Mouse (Mus musculus): Measurements from ENCODE around the gene 1700028P14Rik. TPM values are rescaled to one million over a fixed set of nuclear protein-coding genes. Genes with fewer than 3 reads are reported as not detected.

1700028P14Rik gene
- polyA plus RNA-seq, 1 experiment, result 0.16 TPM

DNA sequence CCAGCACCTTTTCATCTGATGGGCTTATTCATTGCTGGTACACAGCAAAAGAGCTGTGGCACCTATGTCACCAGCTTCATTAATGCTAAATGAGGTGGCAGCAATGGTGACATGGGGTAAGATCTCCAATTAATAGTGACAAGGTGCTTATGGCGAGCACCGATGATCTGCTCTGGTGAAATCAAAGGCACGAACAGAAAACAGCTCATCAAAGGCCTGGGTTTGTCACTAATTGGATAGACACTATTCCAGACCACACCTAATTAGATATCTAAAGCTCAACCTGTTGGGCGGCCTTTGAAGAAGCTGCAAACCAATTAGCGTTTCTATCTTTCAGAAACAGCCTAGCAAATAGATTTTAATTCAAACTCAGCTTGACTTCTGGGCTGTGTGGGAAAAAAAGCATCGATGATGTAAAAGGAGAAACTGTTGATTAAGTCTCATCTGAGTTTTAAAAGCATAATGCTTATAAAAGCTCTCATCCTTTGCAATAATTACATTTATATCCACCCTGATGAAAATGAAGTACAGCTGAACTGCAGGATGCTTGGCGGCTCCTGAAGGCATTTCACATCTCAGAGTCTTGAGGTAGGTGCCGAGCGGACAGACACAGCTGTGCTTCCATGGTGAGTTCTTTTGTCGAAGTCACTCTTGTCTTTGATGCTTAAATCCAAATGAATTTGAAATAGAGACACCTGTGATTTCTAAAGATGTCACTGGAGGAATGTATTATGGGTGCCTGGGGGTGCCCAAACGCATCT, 109.2 kb downstream of the 1700028P14Rik start:
- H3K27ac ChIP-seq (ENCODE audit: control insufficient read depth, insufficient read depth, low read length), result no peak overlapping the region
- no peak for DNase-seq
- H3K36me3 ChIP-seq (ENCODE audit: control insufficient read depth, insufficient read depth, low read length), result no peaks in the 10 kb centered on the region
- no peaks in the 10 kb centered on the region for H3K27me3 ChIP-seq (ENCODE audit: control insufficient read depth, insufficient read depth, low read length)
- WGBS, result 94% methylated on average over 11 of the region's 11 CpGs
- no peaks in the 10 kb centered on the region for H3K4me1 ChIP-seq (replicated peaks; ENCODE audit: control insufficient read depth, insufficient read depth, low read length)
- H3K4me3 ChIP-seq (ENCODE audit: control insufficient read depth, insufficient read depth, low read length), result no peak overlapping the region
- TF ChIP-seq POLR2A (IDR thresholded peaks at IDR 0.05; ENCODE audit: control insufficient read depth, extremely low read depth, insufficient read depth, low read length, poor library complexity), result no peak
- TF ChIP-seq CTCF (IDR thresholded peaks at IDR 0.05; ENCODE audit: borderline replicate concordance, control insufficient read depth, extremely low read depth, insufficient read depth, low read length, poor library complexity), result no peak

DNA sequence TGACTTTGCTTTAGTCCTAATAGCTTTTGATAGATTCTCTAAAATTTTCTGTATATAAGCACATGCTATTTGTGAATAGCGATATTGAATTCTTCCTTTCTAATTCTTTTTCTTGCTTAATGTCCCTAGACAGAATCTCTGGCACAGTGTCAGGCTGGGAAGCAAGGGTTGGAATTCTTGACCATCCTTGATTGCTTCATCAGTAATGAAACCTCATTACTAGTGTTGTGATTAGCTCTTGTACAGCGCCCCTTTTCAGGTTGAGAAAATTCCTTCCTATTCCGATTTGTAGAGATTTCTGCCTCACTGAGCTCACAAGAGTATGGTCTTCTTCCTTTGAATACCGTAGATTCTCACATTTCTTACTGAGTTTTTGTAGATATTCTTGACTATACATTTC, 109.9 kb downstream of the 1700028P14Rik start:
- H3K27ac ChIP-seq (ENCODE audit: control insufficient read depth, insufficient read depth, low read length), result no peak overlapping the region
- no peak for DNase-seq
- no peak overlapping the region for H3K4me3 ChIP-seq (ENCODE audit: control insufficient read depth, insufficient read depth, low read length)
- 95% methylated on average over 4 of the region's 4 CpGs for WGBS
- TF ChIP-seq POLR2A (IDR thresholded peaks at IDR 0.05; ENCODE audit: control insufficient read depth, extremely low read depth, insufficient read depth, low read length, poor library complexity), result no peak
- no peaks in the 10 kb centered on the region for H3K36me3 ChIP-seq (ENCODE audit: control insufficient read depth, insufficient read depth, low read length)
- no peaks in the 10 kb centered on the region for H3K4me1 ChIP-seq (replicated peaks; ENCODE audit: control insufficient read depth, insufficient read depth, low read length)
- H3K27me3 ChIP-seq (ENCODE audit: control insufficient read depth, insufficient read depth, low read length), result no peaks in the 10 kb centered on the region

DNA sequence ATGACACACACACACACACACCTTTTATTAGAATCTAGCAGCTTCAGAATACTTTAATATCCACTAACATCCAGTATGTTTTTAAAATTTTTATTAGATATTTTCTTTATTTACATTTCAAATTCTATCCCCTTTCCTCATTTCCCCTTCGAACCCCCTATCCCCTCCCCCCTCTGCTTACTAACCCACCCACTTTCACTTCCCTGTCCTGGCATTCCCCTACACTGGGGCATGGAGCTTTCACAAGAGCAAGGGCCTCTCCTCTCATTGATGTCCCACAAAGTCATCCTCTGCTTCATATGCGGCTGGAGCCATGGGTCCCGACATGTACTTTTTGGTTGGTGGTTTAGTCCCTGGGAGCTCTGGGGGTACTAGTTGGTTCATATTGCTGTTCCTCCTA, 116.9 kb downstream of the 1700028P14Rik start:
- no peak overlapping the region for H3K27ac ChIP-seq (ENCODE audit: control insufficient read depth, insufficient read depth, low read length)
- TF ChIP-seq CTCF (IDR thresholded peaks at IDR 0.05; ENCODE audit: borderline replicate concordance, control insufficient read depth, extremely low read depth, insufficient read depth, low read length, poor library complexity), result no peak
- no peak overlapping the region for H3K4me3 ChIP-seq (ENCODE audit: control insufficient read depth, insufficient read depth, low read length)
- no peaks in the 10 kb centered on the region for H3K36me3 ChIP-seq (ENCODE audit: control insufficient read depth, insufficient read depth, low read length)
- H3K4me1 ChIP-seq (replicated peaks; ENCODE audit: control insufficient read depth, insufficient read depth, low read length), result no peaks in the 10 kb centered on the region
- H3K27me3 ChIP-seq (ENCODE audit: control insufficient read depth, insufficient read depth, low read length), result no peaks in the 10 kb centered on the region
- no peak for DNase-seq
- WGBS, result 76% methylated on average over 3 of the region's 3 CpGs

DNA sequence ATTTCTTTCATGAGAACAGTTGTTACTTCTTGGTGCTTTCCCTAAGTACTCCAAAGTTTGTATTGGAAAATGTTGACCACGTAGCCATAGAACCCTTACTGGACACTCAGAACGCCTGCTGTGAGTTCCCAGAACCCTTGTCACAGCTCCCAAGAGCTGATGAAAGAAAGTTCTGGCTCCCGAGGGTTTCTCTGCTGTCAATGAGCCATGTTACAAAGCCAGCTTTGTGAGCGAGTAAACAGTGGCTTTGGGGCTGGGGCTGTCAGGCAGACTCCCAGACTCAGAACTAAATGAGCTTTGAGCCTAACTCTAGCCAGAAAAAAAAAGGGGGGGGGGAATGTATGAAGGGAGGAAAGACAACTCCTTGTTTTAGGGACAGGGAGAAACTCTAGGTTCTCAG, 120.7 kb downstream of the 1700028P14Rik start:
- no peaks in the 10 kb centered on the region for H3K36me3 ChIP-seq (ENCODE audit: control insufficient read depth, insufficient read depth, low read length)
- no peak overlapping the region for H3K4me3 ChIP-seq (ENCODE audit: control insufficient read depth, insufficient read depth, low read length)
- H3K27me3 ChIP-seq (ENCODE audit: control insufficient read depth, insufficient read depth, low read length), result no peaks in the 10 kb centered on the region
- TF ChIP-seq POLR2A (IDR thresholded peaks at IDR 0.05; ENCODE audit: control insufficient read depth, extremely low read depth, insufficient read depth, low read length, poor library complexity), result no peak
- no peak for TF ChIP-seq CTCF (IDR thresholded peaks at IDR 0.05; ENCODE audit: borderline replicate concordance, control insufficient read depth, extremely low read depth, insufficient read depth, low read length, poor library complexity)
- WGBS, result 86% methylated on average over 4 of the region's 4 CpGs
- no peaks in the 10 kb centered on the region for H3K4me1 ChIP-seq (replicated peaks; ENCODE audit: control insufficient read depth, insufficient read depth, low read length)
- H3K27ac ChIP-seq (ENCODE audit: control insufficient read depth, insufficient read depth, low read length), result no peak overlapping the region
- no peak for DNase-seq

DNA sequence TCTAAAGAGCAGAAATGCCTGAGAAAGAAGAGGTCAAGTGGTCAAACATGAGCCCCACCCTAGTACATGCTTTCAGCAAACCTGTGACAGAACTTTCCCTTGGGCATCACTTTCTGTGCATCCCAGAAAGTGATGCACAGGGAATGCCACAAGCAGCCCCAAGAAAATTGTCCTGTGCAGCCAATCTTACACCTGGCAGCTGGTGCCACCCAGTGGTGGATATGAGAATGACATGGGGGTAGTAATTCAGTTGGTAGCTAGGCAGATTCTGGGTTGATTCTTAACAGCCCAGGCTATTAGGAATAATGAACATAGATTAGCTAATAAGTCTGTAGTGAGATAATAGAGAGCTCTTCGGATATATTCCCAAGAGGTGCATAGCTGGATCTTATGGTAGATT, 128.9 kb downstream of the 1700028P14Rik start:
- no peak overlapping the region for H3K27ac ChIP-seq (ENCODE audit: control insufficient read depth, insufficient read depth, low read length)
- peak; percentile 58 for DNase-seq
- H3K36me3 ChIP-seq (ENCODE audit: control insufficient read depth, insufficient read depth, low read length), result no peaks in the 10 kb centered on the region
- 9% methylated on average over 1 of the region's 1 CpGs for WGBS
- H3K4me1 ChIP-seq (replicated peaks; ENCODE audit: control insufficient read depth, insufficient read depth, low read length), result no peaks in the 10 kb centered on the region
- no peaks in the 10 kb centered on the region for H3K27me3 ChIP-seq (ENCODE audit: control insufficient read depth, insufficient read depth, low read length)
- H3K4me3 ChIP-seq (ENCODE audit: control insufficient read depth, insufficient read depth, low read length), result no peak overlapping the region
- TF ChIP-seq CTCF (IDR thresholded peaks at IDR 0.05; ENCODE audit: borderline replicate concordance, control insufficient read depth, extremely low read depth, insufficient read depth, low read length, poor library complexity) (no peak), POLR2A (IDR thresholded peaks at IDR 0.05; ENCODE audit: control insufficient read depth, extremely low read depth, insufficient read depth, low read length, poor library complexity) (no peak)

DNA sequence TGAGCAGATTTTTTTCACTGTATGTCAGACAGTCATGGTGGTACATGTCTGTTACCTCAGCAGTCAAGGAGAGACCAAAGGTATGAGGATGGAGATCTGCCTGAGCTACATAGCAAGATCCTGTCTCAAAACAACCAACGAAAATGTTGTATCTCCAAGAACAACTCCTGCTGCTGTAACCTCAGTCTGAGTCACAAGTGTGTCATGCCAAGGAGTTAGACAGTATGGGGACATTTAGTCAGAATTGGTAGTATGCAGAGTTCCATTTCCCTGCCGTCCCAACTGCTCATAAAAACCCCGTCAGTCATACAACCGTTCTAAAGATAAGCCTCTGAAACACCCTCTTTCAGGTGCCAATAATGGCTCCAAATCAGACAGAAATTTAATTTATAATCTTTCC, 130.8 kb downstream of the 1700028P14Rik start:
- Histone ChIP-seq H3K36me3 (ENCODE audit: control insufficient read depth, insufficient read depth, low read length) (no peaks in the 10 kb centered on the region), H3K27ac (ENCODE audit: control insufficient read depth, insufficient read depth, low read length) (no peak overlapping the region), H3K4me3 (ENCODE audit: control insufficient read depth, insufficient read depth, low read length) (no peak overlapping the region), H3K4me1 (replicated peaks; ENCODE audit: control insufficient read depth, insufficient read depth, low read length) (no peaks in the 10 kb centered on the region), H3K27me3 (ENCODE audit: control insufficient read depth, insufficient read depth, low read length) (no peaks in the 10 kb centered on the region)
- WGBS, result 96% methylated on average over 4 of the region's 4 CpGs
- DNase-seq, result no peak
- TF ChIP-seq POLR2A (IDR thresholded peaks at IDR 0.05; ENCODE audit: control insufficient read depth, extremely low read depth, insufficient read depth, low read length, poor library complexity) (no peak), CTCF (IDR thresholded peaks at IDR 0.05; ENCODE audit: borderline replicate concordance, control insufficient read depth, extremely low read depth, insufficient read depth, low read length, poor library complexity) (no peak)

DNA sequence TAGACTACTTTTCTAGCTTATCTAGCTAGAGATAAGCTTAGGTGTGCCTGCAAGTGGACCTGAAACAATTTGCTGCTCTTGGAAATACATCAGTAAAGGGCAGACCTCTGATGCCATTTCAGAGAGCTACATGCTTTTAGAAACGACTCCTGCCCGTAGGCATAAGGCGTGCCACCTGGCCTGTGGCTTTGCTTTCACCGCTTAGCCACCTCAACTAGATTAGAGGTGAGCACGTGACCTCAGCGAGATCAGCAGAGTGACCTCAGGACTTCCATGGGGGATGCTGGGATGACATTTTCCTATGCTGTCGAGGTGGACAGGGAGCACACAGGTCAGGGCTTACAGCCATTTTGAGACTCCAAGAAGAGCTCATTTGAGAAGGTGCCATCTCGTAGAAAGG, 131.5 kb downstream of the 1700028P14Rik start:
- 83% methylated on average over 8 of the region's 8 CpGs for WGBS
- Histone ChIP-seq H3K4me1 (replicated peaks; ENCODE audit: control insufficient read depth, insufficient read depth, low read length) (no peaks in the 10 kb centered on the region), H3K27me3 (ENCODE audit: control insufficient read depth, insufficient read depth, low read length) (no peaks in the 10 kb centered on the region), H3K27ac (ENCODE audit: control insufficient read depth, insufficient read depth, low read length) (no peak overlapping the region), H3K36me3 (ENCODE audit: control insufficient read depth, insufficient read depth, low read length) (no peaks in the 10 kb centered on the region), H3K4me3 (ENCODE audit: control insufficient read depth, insufficient read depth, low read length) (no peak overlapping the region)
- no peak for DNase-seq
- no peak for TF ChIP-seq POLR2A (IDR thresholded peaks at IDR 0.05; ENCODE audit: control insufficient read depth, extremely low read depth, insufficient read depth, low read length, poor library complexity)

All from thymus, adult 2 months (tissue).